Mouse (Mus musculus) heart, embryonic 14.5 days (tissue): ENCODE measurements at regions not wholly inside any gene's neighbourhood (a gene's known extent, or its start where the extent isn't known, plus 50 kb on each side); places are given as distances from the start of the nearest gene placed in this dataset.
"Not testable (repeated sequence)": the region's sequence is repeated elsewhere in the genome, so short reads cannot be mapped to it uniquely, and the experiment has no call there.

Experiments
- ATAC-seq: fragments of 200-750 bp; cut with Nextera tagmentation; 2 replicates; pipeline ENCODE4 v1.8.0; 2017; ENCODE audit warnings: low read depth, moderate TSS enrichment; ENCODE audit not compliant: insufficient number of reproducible peaks, insufficient read depth, low FRiP score
- H3K27ac ChIP-seq, 2 experiments: fragments of 200-500 bp in 1 of 2; fragments of 300-500 bp in 1 of 2; sonication (generic) in 1 of 2; replicated peaks in 1 of 2; 2 replicates each; pipeline ENCODE4 v1.5.1; 2012 to 2014; ENCODE audit warnings: low read depth in 2 of 2, low read length in 2 of 2, control low read depth in 1 of 2, mild to moderate bottlenecking in 1 of 2, mixed read lengths in 1 of 2; ENCODE audit not compliant: control insufficient read depth in 1 of 2, insufficient read depth in 1 of 2
- H3K27me3 ChIP-seq: fragments of 300-500 bp; sonication (generic); 2 replicates; pipeline ENCODE4 v1.6.1; 2014; ENCODE audit warnings: mild to moderate bottlenecking, low read length, control low read depth; ENCODE audit not compliant: control insufficient read depth, insufficient read depth
- H3K36me3 ChIP-seq: fragments of 300-500 bp; sonication (generic); 2 replicates; pipeline ENCODE4 v1.6.1; 2014; ENCODE audit warnings: mild to moderate bottlenecking, control low read depth, low read length, mixed read lengths; ENCODE audit not compliant: control insufficient read depth, insufficient read depth
- H3K4me1 ChIP-seq, 2 experiments: fragments of 200-500 bp in 1 of 2; fragments of 300-500 bp in 1 of 2; sonication (generic) in 1 of 2; 2 replicates each; pipeline ENCODE4 v1.6.1; 2012 to 2014; ENCODE audit warnings: low read length in 2 of 2, control low read depth in 1 of 2, mixed read lengths in 1 of 2; ENCODE audit not compliant: control insufficient read depth in 2 of 2, insufficient read depth in 2 of 2
- H3K4me2 ChIP-seq: fragments of 300-500 bp; sonication (generic); 2 replicates; pipeline ENCODE4 v1.6.1; 2014; ENCODE audit warnings: mild to moderate bottlenecking, low read length
- H3K4me3 ChIP-seq, 2 experiments: fragments of 200-500 bp in 1 of 2; fragments of 300-500 bp in 1 of 2; sonication (generic) in 1 of 2; 2 replicates each; pipeline ENCODE4 v1.5.1; 2012 to 2014; ENCODE audit warnings: low read length in 2 of 2, mild to moderate bottlenecking in 2 of 2, control low read depth in 1 of 2, low read depth in 1 of 2, moderate library complexity in 1 of 2; ENCODE audit not compliant: control insufficient read depth in 1 of 2, insufficient read depth in 1 of 2
- H3K9ac ChIP-seq: fragments of 300-500 bp; sonication (generic); 2 replicates; pipeline ENCODE4 v1.6.1; 2014; ENCODE audit warnings: mild to moderate bottlenecking, low read length
- H3K9me3 ChIP-seq: fragments of 300-500 bp; sonication (generic); 2 replicates; pipeline ENCODE4 v1.6.1; 2016; ENCODE audit warnings: low read length, control low read depth; ENCODE audit not compliant: control insufficient read depth
- WGBS: fragments of 180-500 bp; shearing (Covaris S2); extraction: QIAGEN DNeasy Blood & Tissue Kit; methylation state at CpG from one replicate; pipeline ENCODE4 v1.1.7; 2014; 5-methylcytosine and 5-hydroxymethylcytosine counted together

DNA sequence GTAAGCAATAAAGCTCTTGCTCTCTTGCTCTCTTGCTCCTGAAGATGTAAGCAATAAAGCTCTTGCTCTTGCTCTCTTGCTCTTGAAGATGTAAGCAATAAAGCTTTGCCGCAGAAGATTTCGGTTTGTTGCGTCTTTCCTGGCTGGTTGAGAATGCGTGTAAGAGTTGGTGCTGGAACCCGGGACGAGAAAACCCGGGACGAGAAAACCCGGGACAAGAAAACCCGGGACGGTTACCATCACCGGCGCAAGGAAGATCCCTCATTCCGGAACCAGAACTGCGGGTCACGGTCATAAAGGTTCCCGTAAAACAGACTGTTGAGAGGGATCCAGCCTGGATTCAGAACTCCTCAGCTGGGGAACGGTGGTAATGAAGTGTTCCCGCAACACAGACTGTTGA, 60.1 kb upstream of the Prl2c3 start:
- ATAC-seq, H3K9ac ChIP-seq, H3K4me3 ChIP-seq, H3K4me1 ChIP-seq, H3K27ac ChIP-seq, H3K27me3 ChIP-seq, H3K36me3 ChIP-seq, H3K4me2 ChIP-seq: not testable (repeated sequence)
- 94% methylated on average over 19 of the region's 19 CpGs for WGBS
- H3K9me3 ChIP-seq, result peaks cover 24% of the 10 kb centered on the region
